Mouse (Mus musculus) adipocyte (in vitro differentiated cells): Measurements from ENCODE around the gene Mindy3.
"Not testable (repeated sequence)": the region's sequence is repeated elsewhere in the genome, so short reads cannot be mapped to it uniquely, and the experiment has no call there.

Source experiments
- DNase-seq: peaks from one replicate; pipeline ENCODE4 v3.0.0-alpha.2; 2016; ENCODE audit warnings: low spot score

Gene Mindy3

GRCm38 (mm10) chr2:12419262-12419655, at the start of gene Mindy3:
Gene Mindy3 (minus strand): TSS chr2:12419470.
- peak; percentile 88 for DNase-seq

DNA sequence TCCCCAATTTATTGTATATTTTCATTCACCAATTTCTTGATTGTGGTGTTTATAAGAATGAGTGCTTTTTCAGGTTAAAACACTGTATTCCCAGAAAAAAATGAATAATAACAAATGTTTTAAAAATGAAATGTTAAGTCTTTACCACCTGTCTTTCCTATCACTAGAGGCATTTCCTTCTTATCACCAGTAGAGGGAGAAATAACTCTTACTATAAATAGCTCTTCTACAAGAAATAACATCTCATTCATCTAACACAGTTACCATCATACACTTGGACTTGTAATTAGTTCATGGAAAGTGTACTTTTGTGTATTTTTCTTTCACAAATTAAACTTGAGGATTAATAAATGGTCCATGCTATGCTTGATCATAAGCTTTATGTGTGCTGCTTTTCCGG, 40.5 kb upstream of the Mindy3 start:
- peak; percentile 11 for DNase-seq

DNA sequence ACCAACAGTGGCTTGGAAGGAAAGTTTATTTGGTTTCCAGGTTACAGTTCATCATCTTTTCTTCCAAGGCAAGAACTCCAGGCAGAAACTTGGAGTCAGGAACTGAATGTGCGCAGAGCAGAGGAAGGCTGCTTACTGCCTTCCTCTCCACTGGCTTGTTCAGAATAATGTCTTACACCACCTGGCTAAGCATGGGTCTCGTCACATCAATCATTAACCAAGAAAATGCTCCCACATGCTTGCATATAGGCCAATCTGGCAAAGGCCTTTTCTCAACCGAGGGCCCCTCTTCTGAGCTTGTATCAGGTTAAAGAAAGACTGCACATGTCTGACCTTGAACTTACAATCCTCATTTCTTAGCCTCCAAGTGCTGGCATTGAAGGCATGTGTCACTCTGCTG, 30.8 kb upstream of the Mindy3 start:
- no peak for DNase-seq

DNA sequence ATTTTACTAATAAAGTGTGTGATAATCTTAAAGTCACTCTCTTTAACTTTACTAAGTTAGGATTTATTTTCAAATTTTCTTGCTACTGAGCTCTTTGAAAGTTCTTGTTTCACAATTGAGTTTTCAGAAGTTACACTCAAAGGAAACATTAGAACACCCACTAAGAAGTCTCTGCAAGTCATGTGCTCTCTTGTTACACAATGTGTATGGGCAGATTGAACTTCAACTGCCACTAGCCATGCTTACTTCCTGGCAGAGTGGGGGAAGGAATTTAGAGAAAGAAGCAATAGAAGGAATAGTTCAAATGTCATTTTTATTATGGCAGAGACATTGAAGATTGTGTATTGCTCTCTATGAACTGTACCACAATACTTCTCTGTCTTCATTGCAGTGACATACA, 20.9 kb upstream of the Mindy3 start:
- DNase-seq = peak; percentile 50

GRCm38 (mm10) chr2:12439543-12439942, 20.3 kb upstream of the Mindy3 start:
- DNase-seq = no peak

DNA sequence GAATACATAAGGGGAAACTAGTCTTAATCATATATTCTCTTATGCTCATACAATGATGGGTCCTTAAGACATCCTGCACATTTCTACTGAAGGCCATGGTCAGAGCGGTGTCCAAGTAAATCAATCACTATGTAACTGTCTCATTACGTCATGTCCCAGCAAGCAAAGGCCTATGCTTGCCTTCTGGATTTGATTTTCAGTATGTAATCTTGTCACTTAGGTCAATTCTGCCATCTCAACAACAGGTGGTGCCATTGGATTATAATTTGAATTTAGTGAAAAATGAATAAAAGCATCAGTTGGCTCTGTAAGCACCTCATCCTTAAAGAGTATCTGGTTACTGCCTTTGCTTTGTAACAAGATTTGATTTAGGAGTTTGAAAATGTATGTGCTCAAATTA, 18.9 kb upstream of the Mindy3 start:
- DNase-seq = peak; percentile 58

DNA sequence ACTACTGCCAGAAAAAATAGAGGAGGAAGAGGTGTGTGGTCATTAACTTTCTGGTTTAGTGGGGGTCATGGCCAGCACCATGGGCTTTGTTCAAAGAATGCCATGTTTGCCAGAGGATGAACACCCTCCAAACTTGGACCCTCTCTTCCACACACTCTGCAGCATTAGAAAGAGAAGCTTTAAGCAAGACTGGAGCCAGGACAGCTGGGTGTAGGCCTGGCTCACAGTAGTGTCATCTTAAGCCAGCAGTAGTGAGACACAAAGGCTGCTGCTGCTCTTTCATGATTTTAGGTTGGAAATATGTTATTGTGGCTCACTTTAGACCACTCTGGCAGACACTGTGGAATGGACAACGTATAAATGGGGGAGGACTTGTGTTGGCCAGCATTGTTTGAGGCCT, 12.8 kb upstream of the Mindy3 start:
- no peak for DNase-seq

- DNase-seq = no peak
Observed at GRCm38 (mm10) chr2:12424374-12424773, 5.1 kb upstream of the Mindy3 start.

DNA sequence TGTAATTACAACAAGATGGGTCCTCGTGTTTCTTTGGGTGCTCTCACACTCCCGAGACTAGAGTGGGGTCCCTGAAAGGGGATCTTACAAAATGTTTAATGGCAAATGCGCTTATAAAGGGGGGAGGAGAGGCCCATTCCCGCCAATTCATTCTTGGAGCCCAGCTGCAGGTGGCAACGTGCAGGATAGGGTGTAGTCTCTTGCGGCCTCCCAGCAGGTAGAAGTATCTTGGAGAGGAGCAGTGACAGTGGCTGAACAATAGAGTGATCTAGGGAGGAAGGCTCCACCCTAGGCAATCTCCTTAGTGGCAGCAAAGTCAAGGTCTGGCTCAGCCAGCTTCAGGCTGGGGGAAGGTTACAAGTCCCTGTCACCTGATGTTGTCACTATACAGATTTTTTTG, 4.2 kb upstream of the Mindy3 start:
- DNase-seq = not testable (repeated sequence)

DNA sequence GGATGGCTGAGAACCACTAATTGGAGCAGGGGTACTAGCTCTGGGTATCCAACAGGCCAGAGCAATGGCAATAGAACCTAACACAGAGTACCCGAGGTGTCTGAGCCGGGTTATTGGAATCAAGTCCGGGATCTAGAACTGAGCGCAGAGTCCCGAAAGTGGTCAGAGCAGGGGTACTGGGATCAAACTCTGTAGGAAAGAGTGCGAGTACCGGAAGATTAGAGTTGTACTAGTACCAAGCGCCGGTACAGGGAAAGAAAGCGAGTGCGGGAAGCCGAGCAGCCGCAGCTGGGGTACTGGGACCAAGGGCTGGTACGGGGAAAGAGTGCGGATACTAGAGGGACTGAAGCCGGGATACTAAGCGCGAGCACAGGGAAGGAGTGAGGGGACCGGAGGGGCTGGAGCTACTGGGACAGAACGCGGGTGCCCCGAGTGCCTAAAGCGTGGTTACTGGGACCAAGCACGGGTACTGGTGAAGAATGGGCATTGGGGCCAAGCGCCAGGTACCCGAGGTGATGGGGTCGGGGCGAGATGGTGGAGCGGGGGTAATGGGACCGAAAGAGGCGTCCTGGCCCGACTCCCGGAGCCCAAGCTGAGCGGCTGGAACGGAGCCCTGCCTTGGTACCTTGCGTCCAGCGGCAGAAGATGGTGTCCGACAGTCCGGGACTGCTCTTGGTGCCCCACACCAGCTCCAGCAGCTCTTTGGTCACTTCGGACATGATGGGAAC, 572 bp downstream of the Mindy3 start:
- peak; percentile 12 for DNase-seq

GRCm38 (mm10) chr2:12418121-12418520, 1.1 kb downstream of the Mindy3 start:
- DNase-seq = no peak

- no peak for DNase-seq
Observed at GRCm38 (mm10) chr2:12412309-12412708, 7.0 kb downstream of the Mindy3 start.

DNA sequence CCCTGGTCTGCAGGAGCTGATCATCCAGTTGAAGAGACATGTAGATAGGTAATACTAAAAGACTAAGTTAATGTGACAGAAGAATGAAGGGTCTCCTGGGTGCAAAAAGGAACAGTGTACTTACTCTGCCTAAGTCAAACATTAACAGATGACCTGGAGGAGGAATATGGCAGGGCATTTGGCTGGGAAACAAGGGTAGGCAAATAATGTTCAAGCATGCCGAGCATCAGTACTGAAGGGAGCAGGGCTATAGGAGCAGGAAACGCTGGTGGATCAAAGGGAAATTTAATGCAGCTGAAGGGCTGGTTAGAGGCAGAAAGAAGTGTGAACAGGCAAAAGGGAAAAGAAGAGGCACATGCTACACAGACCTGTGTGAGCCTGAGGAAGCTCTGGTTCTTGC, 8.1 kb downstream of the Mindy3 start:
- DNase-seq = no peak

- DNase-seq = no peak
Observed at GRCm38 (mm10) chr2:12406737-12407136, 12.5 kb downstream of the Mindy3 start.

GRCm38 (mm10) chr2:12402469-12402868, 16.8 kb downstream of the Mindy3 start:
- no peak for DNase-seq

GRCm38 (mm10) chr2:12401137-12401536, 18.1 kb downstream of the Mindy3 start:
- no peak for DNase-seq

- DNase-seq = peak; percentile 75
Observed at GRCm38 (mm10) chr2:12389028-12389427, 30.2 kb downstream of the Mindy3 start.

DNA sequence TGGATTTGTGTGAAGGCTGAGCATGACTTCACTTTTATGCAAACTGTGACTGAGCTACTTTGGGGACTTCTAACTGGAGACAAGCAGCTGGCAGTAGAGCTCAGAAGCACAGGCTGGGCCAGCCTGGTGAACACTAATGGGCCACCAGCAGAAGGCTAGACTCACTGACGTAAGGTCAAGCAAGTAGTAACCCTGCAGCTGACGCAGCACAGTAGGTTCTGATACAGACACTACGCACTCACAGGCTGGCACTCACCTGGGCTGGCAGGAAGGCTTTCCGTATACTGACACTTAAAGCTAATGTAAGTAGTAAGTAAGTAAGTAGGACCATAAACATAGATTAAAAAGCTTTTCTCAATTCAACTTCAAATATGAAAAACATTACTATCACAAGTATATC, 30.7 kb downstream of the Mindy3 start:
- DNase-seq = no peak

- no peak for DNase-seq
Observed at GRCm38 (mm10) chr2:12384389-12384788, 34.9 kb downstream of the Mindy3 start.

GRCm38 (mm10) chr2:12382650-12383049, 36.6 kb downstream of the Mindy3 start:
- DNase-seq = no peak

- DNase-seq = no peak
Observed at GRCm38 (mm10) chr2:12380233-12380632, 39.0 kb downstream of the Mindy3 start.

GRCm38 (mm10) chr2:12378591-12378990, 40.7 kb downstream of the Mindy3 start:
- DNase-seq = no peak

GRCm38 (mm10) chr2:12377024-12377423, 42.2 kb downstream of the Mindy3 start:
- no peak for DNase-seq

DNA sequence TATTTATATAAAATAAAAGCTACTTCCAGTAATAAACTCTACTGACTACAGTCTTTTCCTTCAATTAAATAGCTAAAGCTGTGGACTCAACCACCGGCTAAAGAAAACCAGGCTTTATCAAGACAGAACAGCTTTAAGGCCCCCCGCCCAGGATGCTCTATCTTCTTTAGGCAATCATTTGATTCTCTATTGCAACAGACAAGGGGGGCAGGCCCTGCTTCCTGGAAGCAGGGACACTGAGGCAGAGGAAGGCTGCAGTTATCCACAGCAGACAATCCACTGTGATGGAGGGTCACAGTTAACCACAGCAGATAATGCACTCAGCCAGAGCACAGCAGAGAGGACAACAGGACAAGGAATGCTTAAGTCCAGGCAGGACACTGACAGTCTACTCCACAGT, 46.4 kb downstream of the Mindy3 start:
- DNase-seq = no peak
